Mouse (Mus musculus) neural tube, embryonic 11.5 days (tissue): ENCODE results near the gene Gnao1. TPM values are rescaled to one million over a fixed set of nuclear protein-coding genes. Genes with fewer than 3 reads are reported as not detected.

ENCODE experiments used
- ATAC-seq: fragments of 200-750 bp; cut with Nextera tagmentation; 2 replicates; pipeline ENCODE4 v1.8.0; 2017; ENCODE audit warnings: moderate number of reproducible peaks, mild to moderate bottlenecking, moderate TSS enrichment, moderate library complexity; ENCODE audit not compliant: insufficient read depth, low FRiP score, low TSS enrichment
- DNase-seq: peaks from one replicate; pipeline ENCODE4 v3.0.0-alpha.2; 2015; ENCODE audit warnings: low spot score
- H3K27ac ChIP-seq: fragments of 300-500 bp; sonication (generic); 2 replicates; pipeline ENCODE4 v1.5.1; 2014; ENCODE audit warnings: low read depth, mild to moderate bottlenecking, low read length
- H3K27me3 ChIP-seq: fragments of 300-500 bp; sonication (generic); 2 replicates; pipeline ENCODE4 v1.6.1; 2014; ENCODE audit warnings: mild to moderate bottlenecking, low read length, mixed read lengths; ENCODE audit not compliant: control insufficient read depth, insufficient read depth
- H3K36me3 ChIP-seq: fragments of 300-500 bp; sonication (generic); 2 replicates; pipeline ENCODE4 v1.6.1; 2014; ENCODE audit warnings: mild to moderate bottlenecking, low read length, moderate library complexity, mixed read lengths; ENCODE audit not compliant: control insufficient read depth, insufficient read depth
- H3K4me1 ChIP-seq: fragments of 300-500 bp; sonication (generic); 2 replicates; pipeline ENCODE4 v1.6.1; 2014; ENCODE audit warnings: low read length, mixed read lengths; ENCODE audit not compliant: control insufficient read depth, insufficient read depth
- H3K4me2 ChIP-seq: fragments of 300-500 bp; sonication (generic); 2 replicates; pipeline ENCODE4 v1.6.1; 2014; ENCODE audit warnings: low read depth, mild to moderate bottlenecking, moderate library complexity
- H3K4me3 ChIP-seq: fragments of 300-500 bp; sonication (generic); 2 replicates; pipeline ENCODE4 v1.5.1; 2014; ENCODE audit warnings: low read depth, low read length
- H3K9ac ChIP-seq: fragments of 300-500 bp; sonication (generic); 2 replicates; pipeline ENCODE4 v1.6.1; 2014; ENCODE audit warnings: mild to moderate bottlenecking, low read length
- H3K9me3 ChIP-seq: fragments of 300-500 bp; sonication (generic); 2 replicates; pipeline ENCODE4 v1.6.1; 2016; ENCODE audit warnings: low read length; ENCODE audit not compliant: control insufficient read depth
- WGBS: fragments of 180-500 bp; shearing (Covaris S2); extraction: QIAGEN DNeasy Blood & Tissue Kit; methylation state at CpG from one replicate; pipeline ENCODE4 v1.1.7; 2014; 5-methylcytosine and 5-hydroxymethylcytosine counted together
- polyA plus RNA-seq: library from polyadenylated mRNA; unstranded; fragments of >200 nt; fragmentation: Nextera tagmentation; extraction: Ambion mirVana; gene quantifications from 2 replicates; pipeline ENCODE4 v1.2.1, GENCODE M21; 2014

Gnao1 gene
- polyA plus RNA-seq, 1 experiment from 2014 or later, result 39.0 TPM

DNA sequence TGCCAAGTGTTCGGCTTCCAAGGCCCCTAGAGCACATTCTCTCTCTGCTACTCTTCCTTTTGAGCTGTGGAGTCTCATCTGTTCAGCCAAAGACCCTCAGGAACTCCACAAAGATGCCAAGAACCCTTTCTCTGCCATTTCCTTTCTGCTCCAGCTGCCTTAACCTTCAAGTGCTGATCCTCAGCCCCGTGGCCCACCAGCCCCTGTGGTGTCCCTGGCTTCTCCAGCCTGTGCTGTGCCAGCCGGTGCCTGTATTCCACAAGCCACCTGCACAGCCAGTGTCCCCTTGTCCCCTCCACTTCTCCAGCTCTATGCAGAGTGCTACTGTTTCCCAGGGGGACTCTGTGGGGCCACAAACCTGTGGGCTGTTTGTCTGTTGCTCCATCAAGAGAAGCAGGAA, 83.8 kb downstream of the Gnao1 start:
- Histone ChIP-seq H3K4me1 (peaks cover 5% of the 10 kb centered on the region; the same call in 1 of the 2 replicates), H3K27me3 (no peaks in the 10 kb centered on the region), H3K9ac (no peak overlapping the region), H3K9me3 (no peaks in the 10 kb centered on the region), H3K36me3 (no peaks in the 10 kb centered on the region; the same call in 1 of the 2 replicates), H3K4me3 (no peak overlapping the region), H3K27ac (no peak overlapping the region), H3K4me2 (no peak overlapping the region)
- 92% methylated on average over 3 of the region's 3 CpGs for whole genome bisulfite sequencing
- ATAC-seq, result no peak
- no peak for DNase-seq

DNA sequence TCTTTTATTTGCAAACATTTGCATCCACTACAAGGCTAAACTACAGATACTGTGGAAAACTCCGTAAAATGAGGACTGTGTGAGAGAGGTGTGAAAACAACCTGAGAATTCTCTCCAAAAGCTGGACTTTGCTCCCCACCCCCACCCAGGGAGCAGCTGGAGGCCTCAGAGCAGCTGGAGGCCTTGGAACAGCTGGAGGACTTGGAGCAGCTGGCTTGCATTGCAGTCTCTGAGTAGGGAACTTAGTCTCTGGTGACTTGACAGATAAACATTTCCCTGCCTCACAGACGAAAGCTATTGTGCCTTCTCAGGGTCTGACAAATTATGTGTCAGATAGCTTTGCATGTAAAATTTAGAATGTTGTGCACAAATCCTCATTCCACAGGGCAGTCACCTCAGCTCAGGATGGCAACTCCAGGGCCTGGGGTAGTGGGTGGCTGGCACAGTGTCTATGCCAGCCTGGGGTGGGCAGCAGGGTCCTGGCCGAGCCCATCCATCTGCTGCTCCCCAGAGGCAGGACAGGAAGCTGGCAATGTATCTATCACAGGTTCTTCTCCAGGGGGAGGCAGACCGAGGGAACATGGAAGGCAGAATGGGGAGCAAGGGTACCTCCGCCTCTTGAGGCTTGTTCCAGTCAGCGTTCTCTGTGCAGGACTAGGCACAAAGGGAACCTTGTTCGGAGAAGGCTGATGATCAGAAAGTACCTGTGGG, 87.2 kb downstream of the Gnao1 start:
- H3K9ac ChIP-seq, result no peak overlapping the region
- H3K27ac ChIP-seq, result no peak overlapping the region
- H3K36me3 ChIP-seq, result no peaks in the 10 kb centered on the region; the same call in 1 of the 2 replicates
- no peak overlapping the region for H3K4me2 ChIP-seq
- H3K4me3 ChIP-seq, result no peak overlapping the region
- H3K4me1 ChIP-seq, result no peaks in the 10 kb centered on the region
- no peaks in the 10 kb centered on the region for H3K27me3 ChIP-seq
- ATAC-seq (no peak), DNase-seq (no peak)
- 86% methylated on average over 7 of the region's 7 CpGs for WGBS
- no peaks in the 10 kb centered on the region for H3K9me3 ChIP-seq

DNA sequence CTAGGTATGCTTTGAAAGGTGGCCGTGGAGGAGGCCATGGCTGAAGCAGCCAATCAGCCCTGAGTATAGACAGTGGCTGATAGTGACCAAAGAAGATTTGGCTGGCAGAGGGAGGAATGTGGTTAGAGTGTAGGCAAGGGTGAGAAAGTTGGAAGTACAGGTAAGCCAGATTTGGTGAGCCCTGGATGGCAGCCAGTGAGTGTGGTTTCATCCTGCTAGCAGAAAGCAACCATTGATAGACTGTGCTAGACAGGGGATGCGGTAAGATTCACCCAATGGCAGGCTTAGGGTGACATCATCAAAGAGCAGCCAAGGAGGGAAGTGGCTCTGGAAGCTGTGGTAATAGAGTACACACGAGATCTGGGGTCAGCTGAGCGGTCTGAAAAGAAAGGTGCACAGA, 88.8 kb downstream of the Gnao1 start:
- DNase-seq (no peak), ATAC-seq (no peak)
- 85% methylated on average over 4 of the region's 4 CpGs for WGBS
- Histone ChIP-seq H3K4me1 (no peaks in the 10 kb centered on the region), H3K9me3 (no peaks in the 10 kb centered on the region), H3K27me3 (no peaks in the 10 kb centered on the region), H3K4me2 (no peak overlapping the region), H3K27ac (no peak overlapping the region), H3K4me3 (no peak overlapping the region), H3K9ac (no peak overlapping the region), H3K36me3 (no peaks in the 10 kb centered on the region; the same call in 1 of the 2 replicates)

DNA sequence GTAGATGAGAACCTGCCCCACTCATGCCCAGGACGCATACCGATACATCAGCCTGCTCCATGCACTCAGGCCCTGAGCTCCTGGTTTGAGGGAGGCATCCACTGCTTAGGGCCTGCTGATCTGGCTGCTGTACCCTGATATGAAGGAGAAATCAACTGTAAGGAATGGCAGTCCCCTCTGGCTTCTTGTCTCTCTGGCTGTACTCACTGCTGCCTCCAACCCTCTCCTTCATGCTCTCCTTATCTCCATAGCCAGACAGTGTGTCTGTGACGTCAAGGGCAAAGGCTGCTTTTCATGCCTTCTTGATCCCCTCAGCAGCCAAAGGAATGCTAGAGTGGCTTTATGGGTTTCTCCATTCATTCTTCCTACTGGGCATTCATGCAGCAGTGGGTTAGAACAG, 92.3 kb downstream of the Gnao1 start:
- no peaks in the 10 kb centered on the region for H3K36me3 ChIP-seq
- no peak overlapping the region; the same call in 1 of the 2 replicates for H3K9ac ChIP-seq
- 75% methylated on average over 3 of the region's 3 CpGs for WGBS
- H3K4me1 ChIP-seq, result no peaks in the 10 kb centered on the region
- H3K27me3 ChIP-seq, result no peaks in the 10 kb centered on the region
- no peak overlapping the region for H3K4me3 ChIP-seq
- no peak overlapping the region for H3K27ac ChIP-seq
- DNase-seq (no peak), ATAC-seq (no peak)
- no peak overlapping the region for H3K4me2 ChIP-seq
- no peaks in the 10 kb centered on the region for H3K9me3 ChIP-seq

DNA sequence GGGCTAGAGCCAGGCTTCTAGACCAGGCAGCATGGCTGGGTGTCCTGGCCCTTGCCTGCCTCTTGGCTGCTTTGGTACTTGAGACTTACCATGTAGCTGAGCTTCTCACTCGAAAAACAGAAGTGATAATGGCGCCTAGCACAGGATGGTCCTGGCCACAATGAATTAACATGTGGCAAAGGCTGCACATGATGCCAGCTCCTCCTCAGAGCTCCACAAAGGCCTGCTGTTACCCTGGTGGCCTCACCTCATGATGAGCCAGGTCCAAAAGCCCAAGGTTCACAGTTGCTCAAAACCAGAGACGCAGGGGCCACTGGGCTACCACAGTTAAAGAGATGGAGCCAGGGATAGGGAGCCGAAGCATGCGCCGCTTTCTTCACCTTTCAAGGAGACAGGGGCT, 97.2 kb downstream of the Gnao1 start:
- no peak for ATAC-seq

DNA sequence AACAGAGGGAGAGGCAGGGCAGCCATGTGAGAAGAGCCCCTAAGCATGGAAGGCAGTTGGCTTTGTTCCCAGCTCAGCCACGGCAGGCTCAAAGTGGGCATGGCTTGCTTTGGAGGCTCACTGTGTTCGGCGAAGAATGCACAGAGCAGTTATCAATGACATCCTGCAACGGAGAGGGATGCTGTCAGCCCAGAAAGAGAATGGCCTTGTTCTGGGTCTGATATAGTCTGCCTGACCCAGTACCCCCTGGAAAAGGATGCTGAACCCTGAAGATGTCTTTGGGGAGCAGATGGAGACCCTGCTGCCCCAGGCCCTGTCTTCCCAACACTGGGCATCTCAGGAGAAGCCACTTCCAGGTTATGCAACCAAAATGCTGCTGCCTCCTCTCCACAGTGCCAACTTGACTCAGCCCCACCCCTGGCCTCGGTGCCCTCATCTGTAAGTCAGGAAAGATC, 98.2 kb downstream of the Gnao1 start:
- H3K27ac ChIP-seq, result no peak overlapping the region
- no peak for ATAC-seq
- no peak overlapping the region for H3K9ac ChIP-seq

More for the DNA sequence above, 97.2 kb downstream of the Gnao1 start:
- no peaks in the 10 kb centered on the region for H3K27me3 ChIP-seq
- 92% methylated on average over 6 of the region's 6 CpGs for WGBS
- DNase-seq, result no peak
- H3K4me3 ChIP-seq, result no peak overlapping the region
- H3K9me3 ChIP-seq, result no peaks in the 10 kb centered on the region
- H3K4me2 ChIP-seq, result no peak overlapping the region
- H3K36me3 ChIP-seq, result no peaks in the 10 kb centered on the region
- H3K27ac ChIP-seq, result no peak overlapping the region
- H3K9ac ChIP-seq, result no peak overlapping the region
- peaks cover 9% of the 10 kb centered on the region for H3K4me1 ChIP-seq

DNA sequence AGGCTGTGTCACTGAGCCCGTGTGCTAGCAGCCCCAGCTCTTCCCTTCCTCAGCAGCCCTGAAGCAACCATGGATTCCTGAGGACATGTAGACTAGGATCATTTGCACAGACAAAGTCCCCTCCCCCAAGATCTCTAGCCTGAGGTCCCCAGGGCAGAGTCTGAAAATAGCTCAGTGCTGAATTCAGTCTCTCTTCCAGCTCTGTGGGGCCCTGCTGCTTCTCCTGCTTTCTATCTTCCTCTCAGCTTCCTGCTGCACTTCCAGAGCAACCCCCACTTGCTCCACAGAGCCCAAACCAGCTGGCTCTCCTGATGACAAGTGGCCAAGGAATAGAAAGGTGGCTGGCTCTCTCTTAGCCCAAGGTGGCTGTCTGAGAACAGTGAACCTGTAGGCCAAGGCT, 98.8 kb downstream of the Gnao1 start:
- Histone ChIP-seq H3K9ac (no peak overlapping the region), H3K27ac (no peak overlapping the region), H3K4me3 (no peak overlapping the region), H3K9me3 (no peaks in the 10 kb centered on the region), H3K4me2 (no peak overlapping the region), H3K27me3 (no peaks in the 10 kb centered on the region), H3K4me1 (peaks cover 9% of the 10 kb centered on the region), H3K36me3 (no peaks in the 10 kb centered on the region)
- DNase-seq, result no peak
- ATAC-seq, result no peak
- WGBS, result 65% methylated on average over 1 of the region's 1 CpGs

More for the DNA sequence above, 98.2 kb downstream of the Gnao1 start:
- DNase-seq, result no peak
- H3K4me2 ChIP-seq, result no peak overlapping the region
- WGBS, result 60% methylated on average over 5 of the region's 5 CpGs
- no peaks in the 10 kb centered on the region for H3K36me3 ChIP-seq
- no peaks in the 10 kb centered on the region for H3K27me3 ChIP-seq
- H3K4me3 ChIP-seq, result no peak overlapping the region
- H3K4me1 ChIP-seq, result peaks cover 9% of the 10 kb centered on the region
- H3K9me3 ChIP-seq, result no peaks in the 10 kb centered on the region

DNA sequence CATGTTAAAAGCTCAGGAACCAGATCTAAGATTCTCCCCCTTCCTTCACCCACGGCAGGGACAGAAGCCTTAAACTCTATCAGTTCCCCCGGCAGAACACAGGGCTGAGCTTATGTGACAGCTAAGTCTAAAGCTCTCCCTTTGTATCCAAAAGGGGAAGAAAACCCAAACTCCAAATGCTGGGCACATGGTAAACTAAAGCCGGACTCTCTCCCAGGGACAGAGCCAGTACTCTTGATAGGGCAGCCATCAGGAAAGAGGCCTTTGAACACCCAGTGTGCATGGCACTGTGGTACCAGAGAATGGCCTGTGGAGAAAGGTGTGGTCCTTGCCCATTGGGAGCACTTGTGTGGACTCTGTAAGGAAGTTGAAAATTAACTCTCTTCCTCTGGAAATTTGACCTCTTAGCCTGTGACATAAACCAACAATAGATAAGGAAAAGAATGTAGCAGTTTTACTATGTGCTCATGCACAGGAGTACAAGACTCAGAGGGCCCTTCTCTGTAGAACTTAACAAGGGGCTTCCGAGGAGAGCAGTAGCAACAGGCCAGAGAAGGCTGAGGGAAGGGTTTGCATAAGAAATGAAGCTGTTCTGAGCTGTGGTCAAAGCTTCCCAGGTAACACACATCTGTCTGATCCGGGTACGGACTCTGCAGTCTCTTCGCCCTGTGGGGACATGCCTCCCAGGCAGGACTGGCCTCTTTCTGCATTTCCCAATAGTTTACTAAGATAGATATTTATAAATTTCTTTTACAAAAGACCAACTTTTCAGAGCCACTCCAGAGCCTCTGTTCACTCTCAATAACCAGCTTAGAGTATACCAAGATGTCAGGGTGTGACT, 102.2 kb downstream of the Gnao1 start:
- Histone ChIP-seq H3K9me3 (no peaks in the 10 kb centered on the region), H3K4me1 (peaks cover 12% of the 10 kb centered on the region), H3K27ac (no peak overlapping the region), H3K36me3 (no peaks in the 10 kb centered on the region), H3K9ac (no peak overlapping the region), H3K27me3 (no peaks in the 10 kb centered on the region), H3K4me3 (no peak overlapping the region), H3K4me2 (no peak overlapping the region)
- WGBS, result 75% methylated on average over 7 of the region's 7 CpGs
- ATAC-seq, result no peak
- no peak for DNase-seq
